Mouse (Mus musculus) embryonic facial prominence, embryonic 11.5 days (tissue): ENCODE results near the gene P2rx5. TPM values are rescaled to one million over a fixed set of nuclear protein-coding genes. Genes with fewer than 3 reads are reported as not detected.

ENCODE experiments used
- ATAC-seq: fragments of 200-750 bp; cut with Nextera tagmentation; replicated peaks from 2 replicates; pipeline ENCODE4 v1.8.0; 2017; ENCODE audit warnings: low read depth; ENCODE audit not compliant: insufficient number of reproducible peaks, low FRiP score, low TSS enrichment
- DNase-seq: peaks from one replicate; pipeline ENCODE4 v3.0.0-alpha.2; 2015; ENCODE audit warnings: low spot score
- H3K27ac ChIP-seq: fragments of 300-500 bp; sonication (generic); replicated peaks from 2 replicates; pipeline ENCODE4 v1.5.1; 2014; ENCODE audit warnings: mild to moderate bottlenecking, low read depth, low read length, control low read depth
- H3K27me3 ChIP-seq: fragments of 300-500 bp; sonication (generic); 2 replicates; pipeline ENCODE4 v1.6.1; 2014; ENCODE audit warnings: mild to moderate bottlenecking, low read length, moderate library complexity, mixed read lengths; ENCODE audit not compliant: control insufficient read depth, insufficient read depth
- H3K36me3 ChIP-seq: fragments of 300-500 bp; sonication (generic); replicated peaks from 2 replicates; pipeline ENCODE4 v1.6.1; 2014; ENCODE audit warnings: low read depth, mild to moderate bottlenecking, low read length, moderate library complexity, mixed read lengths; ENCODE audit not compliant: control insufficient read depth, insufficient read depth
- H3K4me1 ChIP-seq: fragments of 300-500 bp; sonication (generic); 2 replicates; pipeline ENCODE4 v1.6.1; 2014; ENCODE audit warnings: low read length, mixed read lengths; ENCODE audit not compliant: control insufficient read depth, insufficient read depth
- H3K4me2 ChIP-seq: fragments of 300-500 bp; sonication (generic); 2 replicates; pipeline ENCODE4 v1.6.1; 2014; ENCODE audit warnings: low read depth, mild to moderate bottlenecking, control low read depth, low read length, moderate library complexity
- H3K4me3 ChIP-seq: fragments of 300-500 bp; sonication (generic); 2 replicates; pipeline ENCODE4 v1.5.1; 2014; ENCODE audit warnings: low read depth, low read length, control low read depth
- H3K9ac ChIP-seq: fragments of 300-500 bp; sonication (generic); replicated peaks from 2 replicates; pipeline ENCODE4 v1.6.1; 2014; ENCODE audit warnings: mild to moderate bottlenecking, control low read depth, low read length
- H3K9me3 ChIP-seq: fragments of 300-500 bp; sonication (generic); replicated peaks from 2 replicates; pipeline ENCODE4 v1.6.1; 2016; ENCODE audit warnings: mild to moderate bottlenecking, low read length, inconsistent platforms, mixed read lengths; ENCODE audit not compliant: control insufficient read depth
- WGBS: fragments of 180-500 bp; shearing (Covaris S2); extraction: QIAGEN DNeasy Blood & Tissue Kit; methylation state at CpG from one replicate; pipeline ENCODE4 v1.1.7; 2014; 5-methylcytosine and 5-hydroxymethylcytosine counted together
- polyA plus RNA-seq: library from polyadenylated mRNA; unstranded; fragments of >200 nt; fragmentation: Nextera tagmentation; extraction: Ambion mirVana; gene quantifications from 2 replicates; pipeline ENCODE4 v1.2.1, GENCODE M21; 2014

Gene P2rx5
- polyA plus RNA-seq, 1 experiment from 2014 or later, result 0.14 TPM

DNA sequence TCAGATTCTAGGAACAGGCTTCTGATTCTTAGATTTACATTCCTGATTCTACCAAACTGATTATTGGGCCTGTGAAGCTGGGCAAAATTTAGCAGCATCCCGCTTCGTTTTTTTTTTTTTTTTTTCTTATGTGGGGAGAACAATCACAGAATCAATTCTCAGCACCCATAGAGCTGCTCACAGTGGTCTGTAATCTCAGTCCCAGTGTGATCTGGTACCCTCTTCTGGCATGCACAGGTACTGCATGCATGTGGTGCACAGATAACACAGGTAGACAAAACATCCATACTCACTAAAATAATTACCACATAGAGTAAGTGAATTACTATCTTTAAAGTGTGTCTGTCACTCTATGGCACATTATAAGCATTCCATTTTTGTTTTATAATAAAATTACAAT is 47.4 kb downstream of the P2rx5 start:
- 74% methylated on average over 2 of the region's 2 CpGs for WGBS
- no peak for ATAC-seq

DNA sequence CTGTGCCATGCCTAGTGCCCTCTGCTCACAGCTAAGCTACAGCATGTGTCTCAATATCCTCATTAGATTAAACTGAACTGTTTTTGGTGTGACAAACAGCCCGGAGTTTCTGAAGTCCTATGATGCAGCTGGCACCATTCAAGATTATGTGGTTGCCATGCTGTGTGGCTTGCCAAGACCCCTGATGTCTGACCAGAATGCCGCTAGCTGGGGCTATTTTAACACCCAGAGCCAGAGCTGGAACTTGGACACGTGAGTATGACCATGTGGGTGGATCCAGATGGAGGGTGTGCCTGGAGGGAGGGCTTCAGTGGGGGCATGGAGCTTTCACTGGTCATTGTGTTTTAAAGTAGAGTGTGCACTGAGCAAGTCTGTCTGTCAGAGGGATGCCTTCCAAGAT is 53.7 kb downstream of the P2rx5 start:
- H3K4me1 ChIP-seq, result no peaks in the 10 kb centered on the region
- WGBS, result 78% methylated on average over 3 of the region's 3 CpGs
- no peak overlapping the region for H3K4me3 ChIP-seq
- no peaks in the 10 kb centered on the region for H3K36me3 ChIP-seq
- H3K4me2 ChIP-seq, result no peak overlapping the region
- ATAC-seq (no peak), DNase-seq (no peak)
- H3K27ac ChIP-seq, result no peak overlapping the region
- H3K9ac ChIP-seq, result no peak overlapping the region
- no peaks in the 10 kb centered on the region for H3K9me3 ChIP-seq
- no peaks in the 10 kb centered on the region for H3K27me3 ChIP-seq

More for the DNA sequence above, 47.4 kb downstream of the P2rx5 start:
- no peak overlapping the region for H3K9ac ChIP-seq
- H3K27me3 ChIP-seq, result no peaks in the 10 kb centered on the region
- H3K27ac ChIP-seq, result no peak overlapping the region
- DNase-seq, result no peak
- H3K36me3 ChIP-seq, result no peaks in the 10 kb centered on the region
- no peaks in the 10 kb centered on the region for H3K9me3 ChIP-seq
- no peaks in the 10 kb centered on the region for H3K4me1 ChIP-seq
- no peak overlapping the region for H3K4me2 ChIP-seq
- H3K4me3 ChIP-seq, result no peak overlapping the region

DNA sequence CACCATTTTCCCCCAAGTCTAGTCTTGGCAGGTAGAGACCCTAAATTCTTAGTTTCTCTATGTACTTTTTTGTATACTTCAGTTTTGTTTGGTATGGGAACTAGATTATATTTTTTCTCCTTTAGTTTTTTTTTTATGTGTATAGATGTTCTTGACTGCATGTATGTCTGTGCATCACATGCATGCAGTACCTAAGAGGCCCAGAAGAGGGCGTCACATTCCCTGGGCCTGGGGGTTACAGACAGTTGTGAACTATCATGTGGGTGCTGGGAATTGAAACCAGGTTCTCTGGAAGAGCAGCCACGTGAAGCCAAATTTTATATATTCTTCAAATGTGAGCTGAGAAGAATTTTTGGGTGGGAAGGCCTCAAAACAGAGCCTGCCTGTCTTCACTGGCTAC is 59.5 kb downstream of the P2rx5 start:
- 64% methylated on average over 2 of the region's 2 CpGs for WGBS
- ATAC-seq, result no peak
- Histone ChIP-seq H3K27ac (no peak overlapping the region), H3K36me3 (no peaks in the 10 kb centered on the region), H3K4me2 (no peak overlapping the region), H3K27me3 (no peaks in the 10 kb centered on the region), H3K9me3 (no peaks in the 10 kb centered on the region), H3K9ac (no peak overlapping the region), H3K4me3 (no peak overlapping the region), H3K4me1 (no peaks in the 10 kb centered on the region)
- DNase-seq, result no peak

DNA sequence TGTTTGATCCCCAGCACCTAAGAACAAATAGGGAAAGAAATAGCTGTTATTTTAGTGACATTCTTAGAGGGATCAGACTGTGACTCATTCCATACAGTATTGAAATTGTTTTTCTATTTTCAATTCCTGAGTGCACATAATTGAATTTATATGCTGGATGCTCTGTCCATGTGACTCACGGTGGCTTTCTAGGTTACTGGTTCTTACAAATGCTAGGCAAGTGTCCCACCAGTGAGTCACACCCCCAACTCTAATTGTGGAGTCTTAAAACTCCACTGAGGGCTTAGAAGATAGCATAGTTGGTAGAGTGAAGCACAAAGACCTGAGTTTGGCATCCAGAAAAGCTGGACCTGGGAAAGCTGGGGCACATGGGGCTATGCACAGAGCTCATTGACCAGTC is 60.4 kb downstream of the P2rx5 start:
- no peaks in the 10 kb centered on the region for H3K4me1 ChIP-seq
- ATAC-seq, result no peak

More for the DNA sequence above, 60.4 kb downstream of the P2rx5 start:
- H3K4me2 ChIP-seq, result no peak overlapping the region
- DNase-seq, result no peak
- no peaks in the 10 kb centered on the region for H3K27me3 ChIP-seq
- H3K9ac ChIP-seq, result no peak overlapping the region
- H3K27ac ChIP-seq, result no peak overlapping the region
- H3K36me3 ChIP-seq, result no peaks in the 10 kb centered on the region
- H3K9me3 ChIP-seq, result no peaks in the 10 kb centered on the region
- WGBS, result 94% methylated on average over 1 of the region's 1 CpGs
- no peak overlapping the region for H3K4me3 ChIP-seq

Other genes starting within 250 kb of the P2rx5 start
- 0.74 and 1.4 TPM in 2 replicates for gene Atp2a3, start 199.3 kb upstream of the P2rx5 start, polyA plus RNA-seq
- 1.2 and 1.3 TPM in 2 replicates for gene P2rx1, start 161.3 kb upstream of the P2rx5 start, polyA plus RNA-seq
- 3.4 and 4.2 TPM in 2 replicates for gene Camkk1, start 141.4 kb upstream of the P2rx5 start, polyA plus RNA-seq
- 11.3 and 11.9 TPM in 2 replicates for gene Ncbp3, start 112.6 kb upstream of the P2rx5 start, polyA plus RNA-seq
- 0.06 and 0.17 TPM in 2 replicates for gene Itgae, start 69.8 kb upstream of the P2rx5 start, polyA plus RNA-seq
- 20.1 and 21.6 TPM in 2 replicates for gene Haspin, start 22.1 kb upstream of the P2rx5 start, polyA plus RNA-seq
- gene Emc6, start 16.6 kb downstream of the P2rx5 start, polyA plus RNA-seq, result 112 and 115 TPM in 2 replicates
- gene Tax1bp3, start 16.7 kb downstream of the P2rx5 start, polyA plus RNA-seq, result 218 and 228 TPM in 2 replicates
- 22.4 and 22.8 TPM in 2 replicates for gene Ctns, start 38.6 kb downstream of the P2rx5 start, polyA plus RNA-seq
- gene Shpk, start 39.0 kb downstream of the P2rx5 start, polyA plus RNA-seq, result 0.93 and 1.0 TPM in 2 replicates
- 0.15 and 0.29 TPM in 2 replicates for gene Trpv1, start 73.9 kb downstream of the P2rx5 start, polyA plus RNA-seq
- 0.03 TPM in 1 of 2 replicates, not detected in the other for gene Trpv3, start 107.0 kb downstream of the P2rx5 start, polyA plus RNA-seq
- gene Aspa, start 169.2 kb downstream of the P2rx5 start, polyA plus RNA-seq, result 0.32 and 0.79 TPM in 2 replicates
- not detected in 2 replicates for gene Gm49340, start 169.3 kb downstream of the P2rx5 start, polyA plus RNA-seq
- gene Spata22, start 169.3 kb downstream of the P2rx5 start, polyA plus RNA-seq, result not detected in 2 replicates
- gene Olfr20, start 190.4 kb downstream of the P2rx5 start, polyA plus RNA-seq, result not detected in 2 replicates
- gene Olfr376, start 210.8 kb downstream of the P2rx5 start, polyA plus RNA-seq, result not detected in 2 replicates
- gene Olfr1, start 239.2 kb downstream of the P2rx5 start, polyA plus RNA-seq, result not detected in 2 replicates